Mouse (Mus musculus) bone marrow macrophage, adult 2 months (primary cell): ENCODE results near the gene Sulf2.

Source experiments
- CTCF ChIP-seq: IDR thresholded peaks from 2 replicates; pipeline ENCODE4 v1.5.1; 2012; ENCODE audit warnings: low read depth, mild to moderate bottlenecking, low read length, moderate library complexity
- POLR2A ChIP-seq: IDR thresholded peaks from 2 replicates; pipeline ENCODE4 v1.6.1; 2012; ENCODE audit warnings: mild to moderate bottlenecking, low read depth, low read length, borderline replicate concordance

- TF ChIP-seq CTCF (no peak), POLR2A (no peak)
These were observed 47.6 kb downstream of the Sulf2 start for GRCm38 (mm10) chr2:166107911-166108310.
